Mouse (Mus musculus): ENCODE data around the gene Tpbgl.

DNA sequence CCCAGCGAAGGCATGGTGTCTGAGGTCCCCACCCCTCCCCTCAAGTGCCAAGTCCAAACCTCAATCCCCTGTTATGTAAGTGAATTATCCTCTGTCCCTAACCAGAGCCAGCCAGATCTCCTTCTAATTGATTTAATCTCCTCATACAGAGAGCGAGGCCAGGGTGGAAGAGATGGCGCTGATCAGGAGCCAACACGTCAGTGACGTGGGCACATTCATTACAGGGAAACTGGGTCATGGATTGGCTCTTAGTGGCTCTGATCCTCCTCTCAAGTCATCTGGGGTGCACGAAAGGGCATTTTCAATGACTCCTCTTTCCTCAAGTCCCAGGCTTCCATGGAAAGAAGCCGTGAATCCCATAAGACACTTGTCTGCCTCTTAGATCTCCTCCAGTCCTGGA is 17.8 kb upstream of the Tpbgl start:
- no peak for TF ChIP-seq CTCF (IDR thresholded peaks at IDR 0.05; ENCODE audit: low read depth, low read length)
- no peak for TF ChIP-seq EP300 (IDR thresholded peaks at IDR 0.05; ENCODE audit: insufficient read depth, low read depth, low read length)
